Mouse (Mus musculus) bone marrow, adult 2 months (tissue): Measurements from ENCODE around the gene Slc25a27. TPM values are rescaled to one million over a fixed set of nuclear protein-coding genes. Genes with fewer than 3 reads are reported as not detected.
A peak's percentile ranks its signal among the peaks of the same experiment; 100 is the strongest.

Experiments
- H3K27ac ChIP-seq: fragments of 200-500 bp; 2 replicates; pipeline ENCODE4 v1.5.1; 2012; ENCODE audit warnings: low read depth, mild to moderate bottlenecking, control low read depth, inconsistent platforms, low read length; ENCODE audit not compliant: control insufficient read depth, poor library complexity, insufficient read depth
- H3K4me1 ChIP-seq: fragments of 200-500 bp; 2 replicates; pipeline ENCODE4 v1.6.1; 2011; ENCODE audit warnings: low read length; ENCODE audit not compliant: control insufficient read depth, insufficient read depth
- H3K4me3 ChIP-seq: fragments of 200-500 bp; replicated peaks from 2 replicates; pipeline ENCODE3; 2011; ENCODE audit warnings: mild to moderate bottlenecking, low read depth, low read length, control low read depth; ENCODE audit not compliant: control insufficient read depth
- CTCF ChIP-seq: fragments of 200-500 bp; IDR thresholded peaks from 2 replicates; pipeline ENCODE4 v1.5.1; 2011; ENCODE audit warnings: low read length, control low read depth; ENCODE audit not compliant: control insufficient read depth, insufficient read depth
- POLR2A ChIP-seq: fragments of 200-500 bp; IDR thresholded peaks from 2 replicates; pipeline ENCODE4 v1.6.1; 2011; ENCODE audit warnings: low read depth, mild to moderate bottlenecking, control low read depth, low read length, borderline replicate concordance; ENCODE audit not compliant: control insufficient read depth
- WGBS: fragments of 180-500 bp; shearing (Covaris S2); methylation state at CpG from one replicate; pipeline ENCODE4 v1.1.7; 2018; 5-methylcytosine and 5-hydroxymethylcytosine counted together
- polyA plus RNA-seq: library from polyadenylated mRNA; stranded (reverse); fragments of >200 nt; gene quantifications from 2 replicates; pipeline ENCODE4 v1.2.4, GENCODE M21; 2011; ENCODE audit warnings: low replicate concordance; ENCODE audit not compliant: missing spikeins, insufficient read depth, insufficient read length

Gene Slc25a27
- polyA plus RNA-seq, 1 experiment = 3.2 TPM

GRCm38 (mm10) chr17:43701060-43701459, 34.0 kb upstream of the Slc25a27 start:
- WGBS = 56% methylated on average over 6 of the region's 6 CpGs
- H3K4me1 ChIP-seq = peaks cover 2% of the 10 kb centered on the region; the same call in 1 of the 2 replicates
- H3K27ac ChIP-seq = no peak overlapping the region
- no peak overlapping the region for H3K4me3 ChIP-seq
- TF ChIP-seq POLR2A (no peak), CTCF (peak; percentile 53)

GRCm38 (mm10) chr17:43698997-43699649, 32.1 kb upstream of the Slc25a27 start:
- H3K27ac ChIP-seq = no peak overlapping the region
- TF ChIP-seq CTCF = peak; percentile 51
- no peak for TF ChIP-seq POLR2A
- no peak overlapping the region for H3K4me3 ChIP-seq
- 45% methylated on average over 14 of the region's 14 CpGs for WGBS
- peaks cover 2% of the 10 kb centered on the region for H3K4me1 ChIP-seq

GRCm38 (mm10) chr17:43689591-43689990, 22.6 kb upstream of the Slc25a27 start:
- WGBS = 78% methylated on average over 9 of the region's 9 CpGs
- TF ChIP-seq CTCF = no peak
- no peak overlapping the region for H3K4me3 ChIP-seq
- no peaks in the 10 kb centered on the region for H3K4me1 ChIP-seq
- H3K27ac ChIP-seq = no peak overlapping the region

GRCm38 (mm10) chr17:43684638-43685037, 17.6 kb upstream of the Slc25a27 start:
- no peak for TF ChIP-seq CTCF
- no peak for TF ChIP-seq POLR2A
- Histone ChIP-seq H3K4me3 (no peak overlapping the region), H3K27ac (no peak overlapping the region), H3K4me1 (no peaks in the 10 kb centered on the region)
- WGBS = 88% methylated on average over 5 of the region's 5 CpGs

- Histone ChIP-seq H3K4me1 (no peaks in the 10 kb centered on the region), H3K4me3 (no peak overlapping the region), H3K27ac (no peak overlapping the region)
- TF ChIP-seq CTCF = no peak
- no peak for TF ChIP-seq POLR2A
- 75% methylated on average over 7 of the region's 7 CpGs for WGBS
Measured at GRCm38 (mm10) chr17:43684086-43684485, 17.1 kb upstream of the Slc25a27 start.

- 52% methylated on average over 1 of the region's 1 CpGs for WGBS
- TF ChIP-seq POLR2A (no peak), CTCF (no peak)
- no peak overlapping the region for H3K27ac ChIP-seq
- no peaks in the 10 kb centered on the region; the same call in 1 of the 2 replicates for H3K4me1 ChIP-seq
- H3K4me3 ChIP-seq = no peak overlapping the region
Measured at GRCm38 (mm10) chr17:43677317-43677716, 10.3 kb upstream of the Slc25a27 start.

- no peaks in the 10 kb centered on the region; the same call in 1 of the 2 replicates for H3K4me1 ChIP-seq
- H3K27ac ChIP-seq = no peak overlapping the region
- TF ChIP-seq CTCF (no peak), POLR2A (no peak)
- no peak overlapping the region for H3K4me3 ChIP-seq
- WGBS = 81% methylated on average over 1 of the region's 1 CpGs
Measured at GRCm38 (mm10) chr17:43676241-43676640, 9.2 kb upstream of the Slc25a27 start.

- 26% methylated on average over 1 of the region's 1 CpGs for WGBS
- TF ChIP-seq CTCF (no peak), POLR2A (no peak)
Measured at GRCm38 (mm10) chr17:43675228-43675627, 8.2 kb upstream of the Slc25a27 start.

GRCm38 (mm10) chr17:43671907-43672306, 4.9 kb upstream of the Slc25a27 start:
- no peak for TF ChIP-seq POLR2A
- no peak for TF ChIP-seq CTCF
- WGBS = 56% methylated on average over 4 of the region's 4 CpGs
- no peaks in the 10 kb centered on the region; the same call in 1 of the 2 replicates for H3K4me1 ChIP-seq
- no peak overlapping the region for H3K4me3 ChIP-seq
- no peak overlapping the region for H3K27ac ChIP-seq

More at GRCm38 (mm10) chr17:43675228-43675627, 8.2 kb upstream of the Slc25a27 start:
- Histone ChIP-seq H3K4me1 (no peaks in the 10 kb centered on the region; the same call in 1 of the 2 replicates), H3K27ac (no peak overlapping the region), H3K4me3 (no peak overlapping the region)
